Mouse (Mus musculus): ENCODE results near the gene Cspg4. TPM values are rescaled to one million over a fixed set of nuclear protein-coding genes. Genes with fewer than 3 reads are reported as not detected.
"Not testable (repeated sequence)": the region's sequence is repeated elsewhere in the genome, so short reads cannot be mapped to it uniquely, and the experiment has no call there.

Gene Cspg4
- total RNA-seq, 2 experiments from 2014 or later: not detected

- ATAC-seq (replicated peaks; ENCODE audit: low FRiP score, poor library complexity, severe bottlenecking): no peak
Measured at GRCm38 (mm10) chr9:56886601-56887000, 21.8 kb downstream of the Cspg4 start.

GRCm38 (mm10) chr9:56887581-56887980 lies 22.7 kb downstream of the Cspg4 start:
- no peak for ATAC-seq (replicated peaks; ENCODE audit: low FRiP score, poor library complexity, severe bottlenecking)

- 0 out of 2 replicates have a peak, but pooled peaks have one; percentile 40 for ATAC-seq (replicated peaks; ENCODE audit: low FRiP score, poor library complexity, severe bottlenecking)
Measured at GRCm38 (mm10) chr9:56889817-56890216, 25.0 kb downstream of the Cspg4 start.

GRCm38 (mm10) chr9:56890522-56891250 lies 25.9 kb downstream of the Cspg4 start:
- no peak for ATAC-seq (replicated peaks; ENCODE audit: low FRiP score, poor library complexity, severe bottlenecking)

GRCm38 (mm10) chr9:56891517-56892011 lies 26.7 kb downstream of the Cspg4 start:
- peak; percentile 41; the same call in 1 of the 2 replicates for ATAC-seq (replicated peaks; ENCODE audit: low FRiP score, poor library complexity, severe bottlenecking)

- no peak for ATAC-seq (replicated peaks; ENCODE audit: low FRiP score, poor library complexity, severe bottlenecking)
Measured at GRCm38 (mm10) chr9:56892111-56892510, 27.3 kb downstream of the Cspg4 start.

GRCm38 (mm10) chr9:56893313-56893712 lies 28.5 kb downstream of the Cspg4 start:
- ATAC-seq (replicated peaks; ENCODE audit: low FRiP score, poor library complexity, severe bottlenecking): no peak

- ATAC-seq (replicated peaks; ENCODE audit: low FRiP score, poor library complexity, severe bottlenecking): no peak
Measured at GRCm38 (mm10) chr9:56894006-56894405, 29.2 kb downstream of the Cspg4 start.

GRCm38 (mm10) chr9:56896779-56897178 lies 31.9 kb downstream of the Cspg4 start:
- ATAC-seq (replicated peaks; ENCODE audit: low FRiP score, poor library complexity, severe bottlenecking): no peak

- ATAC-seq (replicated peaks; ENCODE audit: low FRiP score, poor library complexity, severe bottlenecking): no peak
Measured at GRCm38 (mm10) chr9:56899409-56899808, 34.6 kb downstream of the Cspg4 start.

GRCm38 (mm10) chr9:56900060-56900459 lies 35.2 kb downstream of the Cspg4 start:
- ATAC-seq (replicated peaks; ENCODE audit: low FRiP score, poor library complexity, severe bottlenecking): no peak

GRCm38 (mm10) chr9:56900571-56900970 lies 35.7 kb downstream of the Cspg4 start:
- ATAC-seq (replicated peaks; ENCODE audit: low FRiP score, poor library complexity, severe bottlenecking): no peak

GRCm38 (mm10) chr9:56901187-56901586 lies 36.4 kb downstream of the Cspg4 start:
- ATAC-seq (replicated peaks; ENCODE audit: low FRiP score, poor library complexity, severe bottlenecking): no peak

GRCm38 (mm10) chr9:56903662-56904061 lies 38.8 kb downstream of the Cspg4 start:
- no peak for ATAC-seq (replicated peaks; ENCODE audit: low FRiP score, poor library complexity, severe bottlenecking)

GRCm38 (mm10) chr9:56907549-56907948 lies 42.7 kb downstream of the Cspg4 start:
- no peak for ATAC-seq (replicated peaks; ENCODE audit: low FRiP score, poor library complexity, severe bottlenecking)

- not testable (repeated sequence) for ATAC-seq (replicated peaks; ENCODE audit: low FRiP score, poor library complexity, severe bottlenecking)
Measured at GRCm38 (mm10) chr9:56909991-56910390, 45.2 kb downstream of the Cspg4 start.

GRCm38 (mm10) chr9:56911017-56911416 lies 46.2 kb downstream of the Cspg4 start:
- ATAC-seq (replicated peaks; ENCODE audit: low FRiP score, poor library complexity, severe bottlenecking): no peak

- no peak for ATAC-seq (replicated peaks; ENCODE audit: low FRiP score, poor library complexity, severe bottlenecking)
Measured at GRCm38 (mm10) chr9:56913991-56914390, 49.2 kb downstream of the Cspg4 start.

- ATAC-seq (replicated peaks; ENCODE audit: low FRiP score, poor library complexity, severe bottlenecking): no peak
Measured at GRCm38 (mm10) chr9:56915116-56915515, 50.3 kb downstream of the Cspg4 start.

- ATAC-seq (replicated peaks; ENCODE audit: low FRiP score, poor library complexity, severe bottlenecking): no peak
Measured at GRCm38 (mm10) chr9:56915695-56916410, 51.0 kb downstream of the Cspg4 start.

GRCm38 (mm10) chr9:56917131-56917530 lies 52.3 kb downstream of the Cspg4 start:
- ATAC-seq (replicated peaks; ENCODE audit: low FRiP score, poor library complexity, severe bottlenecking): no peak
